Mouse (Mus musculus) heart, postnatal 0 days (tissue): Measurements from ENCODE around the gene Cmc1. TPM values are rescaled to one million over a fixed set of nuclear protein-coding genes. Genes with fewer than 3 reads are reported as not detected.
A peak's percentile ranks its signal among the peaks of the same experiment; 100 is the strongest.

ENCODE experiments used
- ATAC-seq: fragments of 200-750 bp; cut with Nextera tagmentation; 2 replicates; pipeline ENCODE4 v1.8.0; 2017; ENCODE audit warnings: low read depth, moderate number of reproducible peaks, moderate library complexity; ENCODE audit not compliant: insufficient read depth
- DNase-seq: peaks from one replicate; pipeline ENCODE4 v3.0.0-alpha.2; 2016; ENCODE audit warnings: low spot score
- H3K27ac ChIP-seq: fragments of 300-500 bp; sonication (generic); 2 replicates; pipeline ENCODE4 v1.5.1; 2014; ENCODE audit warnings: low read depth, mild to moderate bottlenecking
- H3K27me3 ChIP-seq: fragments of 300-500 bp; sonication (generic); 2 replicates; pipeline ENCODE4 v1.6.1; 2014; ENCODE audit warnings: low read length, mixed read lengths; ENCODE audit not compliant: control insufficient read depth, insufficient read depth
- H3K36me3 ChIP-seq: fragments of 300-500 bp; sonication (generic); replicated peaks from 2 replicates; pipeline ENCODE4 v1.6.1; 2014; ENCODE audit warnings: low read length, mixed read lengths; ENCODE audit not compliant: control insufficient read depth, insufficient read depth
- H3K4me1 ChIP-seq: fragments of 300-500 bp; sonication (generic); 2 replicates; pipeline ENCODE4 v1.6.1; 2014; ENCODE audit warnings: antibody characterized with exemption; ENCODE audit not compliant: control insufficient read depth, insufficient read depth
- H3K4me2 ChIP-seq: fragments of 300-500 bp; sonication (generic); 2 replicates; pipeline ENCODE4 v1.6.1; 2014; ENCODE audit warnings: low read depth, mild to moderate bottlenecking, low read length, moderate library complexity
- H3K4me3 ChIP-seq: fragments of 300-500 bp; sonication (generic); 2 replicates; pipeline ENCODE4 v1.5.1; 2014; ENCODE audit warnings: low read depth, low read length
- H3K9ac ChIP-seq: fragments of 300-500 bp; sonication (generic); replicated peaks from 2 replicates; pipeline ENCODE4 v1.6.1; 2014; ENCODE audit warnings: low read depth, low read length, mixed read lengths
- H3K9me3 ChIP-seq: fragments of 300-500 bp; sonication (generic); replicated peaks from 2 replicates; pipeline ENCODE4 v1.6.1; 2016; ENCODE audit warnings: low read length; ENCODE audit not compliant: control insufficient read depth
- CTCF ChIP-seq: IDR thresholded peaks from 2 replicates; pipeline ENCODE4 v1.5.1; 2016; ENCODE audit warnings: antibody characterized with exemption, control low read depth, low read depth
- EP300 ChIP-seq: IDR thresholded peaks from 2 replicates; pipeline ENCODE4 v1.6.1; 2016; ENCODE audit warnings: antibody characterized with exemption, low read depth
- WGBS: fragments of 180-500 bp; shearing (Covaris S2); extraction: QIAGEN DNeasy Blood & Tissue Kit; methylation state at CpG from one replicate; pipeline ENCODE4 v1.1.7; 2014; 5-methylcytosine and 5-hydroxymethylcytosine counted together
- polyA plus RNA-seq: library from polyadenylated mRNA; unstranded; fragments of >200 nt; fragmentation: Nextera tagmentation; extraction: Ambion mirVana; gene quantifications from 2 replicates; pipeline ENCODE4 v1.2.1, GENCODE M21; 2015
- total RNA-seq: library from RNA; depleted of rRNA; stranded (reverse); fragments of >200 nt; gene quantifications from 2 replicates; pipeline ENCODE4 v1.2.3, GENCODE M21; 2014; ENCODE audit warnings: low replicate concordance

Cmc1 gene
- total and polyA plus RNA-seq, 2 experiments from 2014 or later = 2.3 to 79.7 TPM

GRCm38 (mm10) chr9:118083834-118084233 lies 66.1 kb downstream of the Cmc1 start:
- DNase-seq (no peak), ATAC-seq (no peak)
- Histone ChIP-seq H3K4me3 (no peak overlapping the region), H3K36me3 (no peaks in the 10 kb centered on the region), H3K4me2 (no peak overlapping the region), H3K9me3 (no peaks in the 10 kb centered on the region), H3K27ac (no peak overlapping the region), H3K27me3 (no peaks in the 10 kb centered on the region), H3K9ac (no peak overlapping the region), H3K4me1 (no peaks in the 10 kb centered on the region)
- 88% methylated on average over 4 of the region's 4 CpGs for WGBS
- TF ChIP-seq EP300 = no peak
- no peak for TF ChIP-seq CTCF

- DNase-seq = no peak
- H3K4me2 ChIP-seq = peak overlapping the region; percentile 50
- peak overlapping the region; percentile 13; the same call in 1 of the 2 replicates for H3K4me3 ChIP-seq
- H3K27me3 ChIP-seq = no peaks in the 10 kb centered on the region
- no peak overlapping the region for H3K27ac ChIP-seq
- no peak overlapping the region for H3K9ac ChIP-seq
- WGBS = 36% methylated on average over 22 of the region's 22 CpGs
- no peaks in the 10 kb centered on the region for H3K36me3 ChIP-seq
- no peak for ATAC-seq
- H3K9me3 ChIP-seq = no peaks in the 10 kb centered on the region
- no peaks in the 10 kb centered on the region for H3K4me1 ChIP-seq
- TF ChIP-seq CTCF (no peak), EP300 (no peak)
Measured at GRCm38 (mm10) chr9:118082575-118083431, 67.2 kb downstream of the Cmc1 start.

- peaks cover 20% of the 10 kb centered on the region for H3K36me3 ChIP-seq
- DNase-seq = no peak
- H3K27ac ChIP-seq = no peak overlapping the region
- ATAC-seq = no peak
- no peak overlapping the region for H3K9ac ChIP-seq
- H3K27me3 ChIP-seq = no peaks in the 10 kb centered on the region
- no peak overlapping the region for H3K4me3 ChIP-seq
- TF ChIP-seq EP300 (no peak), CTCF (no peak)
- 80% methylated on average over 3 of the region's 3 CpGs for WGBS
- H3K4me2 ChIP-seq = no peak overlapping the region
- no peaks in the 10 kb centered on the region for H3K4me1 ChIP-seq
- no peaks in the 10 kb centered on the region for H3K9me3 ChIP-seq
Measured at GRCm38 (mm10) chr9:118073358-118073757, 76.6 kb downstream of the Cmc1 start.

GRCm38 (mm10) chr9:118072101-118072500 lies 77.9 kb downstream of the Cmc1 start:
- TF ChIP-seq CTCF = no peak
- TF ChIP-seq EP300 = no peak
- Histone ChIP-seq H3K9me3 (no peaks in the 10 kb centered on the region), H3K4me1 (no peaks in the 10 kb centered on the region), H3K27ac (no peak overlapping the region), H3K27me3 (no peaks in the 10 kb centered on the region), H3K4me2 (no peak overlapping the region), H3K4me3 (no peak overlapping the region), H3K9ac (no peak overlapping the region), H3K36me3 (peaks cover 23% of the 10 kb centered on the region)
- ATAC-seq = no peak
- no peak for DNase-seq
- 73% methylated on average over 5 of the region's 5 CpGs for WGBS

- no peaks in the 10 kb centered on the region for H3K27me3 ChIP-seq
- no peak overlapping the region for H3K27ac ChIP-seq
- no peak for ATAC-seq
- TF ChIP-seq EP300 (no peak), CTCF (no peak)
- H3K36me3 ChIP-seq = peaks cover 29% of the 10 kb centered on the region
- DNase-seq = no peak
- WGBS = 69% methylated on average over 3 of the region's 3 CpGs
- no peaks in the 10 kb centered on the region for H3K9me3 ChIP-seq
- H3K4me3 ChIP-seq = no peak overlapping the region
- no peaks in the 10 kb centered on the region for H3K4me1 ChIP-seq
- no peak overlapping the region for H3K9ac ChIP-seq
- no peak overlapping the region for H3K4me2 ChIP-seq
Measured at GRCm38 (mm10) chr9:118071337-118071736, 78.6 kb downstream of the Cmc1 start.
